Mouse (Mus musculus): ENCODE data around the gene Slc39a11.

- TF ChIP-seq CTCF (conservative IDR thresholded peaks at IDR 0.05 in 1 of 2, IDR thresholded peaks at IDR 0.05 in 1 of 2; ENCODE audit: low read depth in 2 of 2, low read length in 2 of 2): no peak
- TF ChIP-seq ZKSCAN1 (IDR thresholded peaks at IDR 0.05; ENCODE audit: borderline replicate concordance, low read depth, low read length): no peak
- TF ChIP-seq POLR2A (IDR thresholded peaks at IDR 0.05; ENCODE audit: low read depth, low read length): no peak
- TF ChIP-seq USF1 (IDR thresholded peaks at IDR 0.05; ENCODE audit: low read depth, low read length): no peak
- TF ChIP-seq CHD2 (IDR thresholded peaks at IDR 0.05; ENCODE audit: low read length): no peak
- no peak for TF ChIP-seq E2F4 (IDR thresholded peaks at IDR 0.05; ENCODE audit: insufficient replicate concordance, low read depth, low read length)
- no peak for TF ChIP-seq SMC3 (IDR thresholded peaks at IDR 0.05; ENCODE audit: low read depth, low read length)
- no peak for TF ChIP-seq TCF12 (IDR thresholded peaks at IDR 0.05; ENCODE audit: low read depth, low read length)
- TF ChIP-seq MAZ (IDR thresholded peaks at IDR 0.05; ENCODE audit: low read depth, low read length): no peak
- no peak for TF ChIP-seq NELFE (IDR thresholded peaks at IDR 0.05; ENCODE audit: low read depth, low read length)
- TF ChIP-seq ELF1 (IDR thresholded peaks at IDR 0.05; ENCODE audit: low read depth, low read length): no peak
- TF ChIP-seq ETS1 (conservative IDR thresholded peaks at IDR 0.05; ENCODE audit: low read depth, low read length): no peak
- no peak for TF ChIP-seq TBP (conservative IDR thresholded peaks at IDR 0.05; ENCODE audit: low read depth, low read length)
Measured at GRCm38 (mm10) chr11:113271857-113272256, 378.0 kb downstream of the Slc39a11 start.

Measured in CH12.LX (cell line).